Mouse (Mus musculus): ENCODE results near the gene Bivm. TPM values are rescaled to one million over a fixed set of nuclear protein-coding genes. Genes with fewer than 3 reads are reported as not detected.

The Bivm gene
- total RNA-seq, 1 experiment from 2014 or later, result 29.0 TPM

DNA sequence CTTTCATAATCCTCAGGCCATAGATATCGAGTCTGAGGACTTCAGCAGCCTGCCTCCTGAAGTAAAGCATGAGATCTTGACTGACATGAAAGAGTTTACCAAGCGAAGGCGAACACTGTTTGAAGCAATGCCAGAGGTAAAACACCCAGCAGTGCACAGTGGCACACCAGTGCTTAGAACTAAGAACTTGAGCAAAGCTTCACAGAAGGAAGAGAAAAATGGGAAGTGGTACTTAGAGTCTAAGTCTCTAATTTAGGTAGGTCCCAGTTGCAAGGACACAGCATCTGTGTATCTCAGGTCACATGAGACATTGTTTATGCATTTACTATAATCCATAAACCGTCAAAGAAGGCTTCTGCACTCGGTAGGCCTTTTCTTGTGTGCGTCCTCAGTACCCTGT is 43.1 kb downstream of the Bivm start:
- no peak for ATAC-seq (replicated peaks in 1 of 2; ENCODE audit: insufficient read depth in 1 of 2, low FRiP score in 2 of 2, low TSS enrichment in 1 of 2, low read depth in 1 of 2, poor library complexity in 2 of 2, severe bottlenecking in 2 of 2)

DNA sequence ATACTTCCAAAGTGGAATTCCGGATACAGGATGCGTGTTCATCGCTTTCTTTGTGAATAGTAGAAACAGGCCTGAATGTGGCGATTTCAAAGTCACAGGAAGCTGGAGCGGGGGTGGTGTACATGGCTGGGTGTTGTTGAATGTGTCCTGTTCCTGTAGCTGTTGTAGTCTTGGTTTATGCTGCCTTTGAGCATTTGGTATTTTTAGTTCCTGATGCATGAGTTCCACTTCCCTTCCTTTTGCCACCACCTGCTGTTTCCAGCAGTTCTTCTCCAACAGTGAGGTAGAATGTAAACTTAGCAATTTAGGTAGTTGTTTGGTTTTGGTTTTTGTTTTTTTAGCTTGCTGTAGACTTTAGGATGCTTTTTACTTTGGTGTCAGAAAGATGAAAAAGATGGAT is 43.6 kb downstream of the Bivm start:
- no peak for ATAC-seq (replicated peaks in 1 of 2; ENCODE audit: insufficient read depth in 1 of 2, low FRiP score in 2 of 2, low TSS enrichment in 1 of 2, low read depth in 1 of 2, poor library complexity in 2 of 2, severe bottlenecking in 2 of 2)

DNA sequence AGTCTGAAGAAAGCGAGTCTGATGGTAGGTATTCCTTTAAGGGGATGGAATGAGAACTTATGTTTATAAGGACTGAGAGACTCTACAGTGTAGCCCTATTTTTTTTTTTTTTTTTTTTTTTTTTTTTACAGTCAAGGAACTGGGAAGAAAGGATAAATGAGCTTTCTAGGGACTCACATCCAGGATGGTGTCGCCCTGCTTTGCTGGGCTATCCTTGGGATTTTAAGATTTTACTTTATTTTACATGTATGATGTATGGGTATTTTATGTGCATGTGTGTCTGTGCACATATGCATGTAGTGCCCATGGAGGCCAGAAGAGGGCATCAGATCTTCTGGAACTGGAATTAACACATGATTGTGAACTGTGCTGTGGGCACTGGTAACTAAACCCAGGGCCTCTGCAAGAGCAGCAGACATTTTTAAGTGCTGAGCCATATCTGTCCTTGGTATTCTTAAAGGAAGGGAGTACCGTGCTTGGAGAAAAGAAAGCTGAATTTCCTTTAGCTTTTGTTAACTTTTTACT is 49.2 kb downstream of the Bivm start:
- no peak for ATAC-seq (replicated peaks in 1 of 2; ENCODE audit: insufficient read depth in 1 of 2, low FRiP score in 2 of 2, low TSS enrichment in 1 of 2, low read depth in 1 of 2, poor library complexity in 2 of 2, severe bottlenecking in 2 of 2)

- no peak for ATAC-seq (replicated peaks in 1 of 2; ENCODE audit: insufficient read depth in 1 of 2, low FRiP score in 2 of 2, low TSS enrichment in 1 of 2, low read depth in 1 of 2, poor library complexity in 2 of 2, severe bottlenecking in 2 of 2)
These were observed 53.9 kb downstream of the Bivm start for GRCm38 (mm10) chr1:44172656-44173055.

DNA sequence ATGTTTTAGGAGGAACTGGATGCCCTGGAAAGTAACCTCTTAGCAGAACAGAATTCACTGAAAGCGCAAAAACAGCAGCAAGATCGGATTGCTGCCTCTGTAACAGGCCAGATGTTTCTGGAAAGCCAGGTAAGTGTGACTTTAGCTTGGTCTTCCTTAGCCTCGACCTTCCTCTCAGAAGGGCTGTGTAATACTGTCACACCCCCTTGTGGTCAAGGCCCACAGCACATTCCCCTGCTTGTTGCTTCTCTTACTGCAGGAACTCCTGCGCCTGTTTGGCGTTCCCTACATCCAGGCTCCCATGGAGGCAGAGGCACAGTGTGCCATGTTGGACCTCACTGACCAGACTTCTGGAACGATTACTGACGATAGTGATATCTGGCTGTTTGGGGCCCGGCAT is 55.1 kb downstream of the Bivm start:
- no peak for ATAC-seq (replicated peaks in 1 of 2; ENCODE audit: insufficient read depth in 1 of 2, low FRiP score in 2 of 2, low TSS enrichment in 1 of 2, low read depth in 1 of 2, poor library complexity in 2 of 2, severe bottlenecking in 2 of 2)

GRCm38 (mm10) chr1:44178086-44178485 is 59.3 kb downstream of the Bivm start:
- ATAC-seq (replicated peaks in 1 of 2; ENCODE audit: insufficient read depth in 1 of 2, low FRiP score in 2 of 2, low TSS enrichment in 1 of 2, low read depth in 1 of 2, poor library complexity in 2 of 2, severe bottlenecking in 2 of 2), result no peak

DNA sequence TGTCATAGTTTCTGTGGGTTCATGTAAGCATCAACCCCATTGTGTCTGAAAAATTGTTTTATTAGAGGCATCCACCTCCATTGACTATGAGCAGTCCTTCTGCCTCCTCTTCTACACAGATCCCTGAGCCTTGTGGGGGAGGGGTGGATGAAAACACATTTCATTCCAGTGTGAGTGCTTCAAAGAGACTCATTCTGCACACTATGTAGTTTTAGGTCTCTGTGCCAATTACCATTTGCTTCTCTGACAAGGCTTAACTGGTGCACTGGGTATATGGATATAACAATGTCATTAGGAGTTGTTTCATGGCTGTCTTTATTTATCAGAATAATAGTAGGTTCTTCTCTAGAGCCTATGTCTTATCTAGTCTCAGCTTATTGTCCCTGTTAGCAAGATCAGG is 67.6 kb downstream of the Bivm start:
- no peak for ATAC-seq (replicated peaks in 1 of 2; ENCODE audit: insufficient read depth in 1 of 2, low FRiP score in 2 of 2, low TSS enrichment in 1 of 2, low read depth in 1 of 2, poor library complexity in 2 of 2, severe bottlenecking in 2 of 2)

Other genes starting within 250 kb of the Bivm start
- gene Tpp2, start 185.3 kb upstream of the Bivm start, total RNA-seq (2017), result 103 and 116 TPM in 2 replicates
- gene Mettl21c, start 98.9 kb upstream of the Bivm start, total RNA-seq (2017), result 0.06 TPM in 1 of 2 replicates, not detected in the other
- 0.44 and 0.65 TPM in 2 replicates for gene Gm8251, start 57.0 kb upstream of the Bivm start, total RNA-seq (2017)
- gene Tex30, start 16.5 kb upstream of the Bivm start, total RNA-seq (2017), result 32.3 and 50.5 TPM in 2 replicates
- gene Kdelc1, start 149 bp upstream of the Bivm start, total RNA-seq (2017), result 25.1 and 26.5 TPM in 2 replicates
- 16.2 and 18.8 TPM in 2 replicates for gene Ercc5, start 28.8 kb downstream of the Bivm start, total RNA-seq (2017)
- not detected in 2 replicates for gene Mettl21e, start 100.0 kb downstream of the Bivm start, total RNA-seq (2017)

Data from hematopoietic stem cell, adult 5-6 weeks (primary cell).